Mouse (Mus musculus) layer of hippocampus, adult 18-20 months (tissue): ENCODE data around the gene Atl1. TPM values are rescaled to one million over a fixed set of nuclear protein-coding genes. Genes with fewer than 3 reads are reported as not detected.

Experiments
- DNase-seq, 2 experiments: peaks; one replicate each; pipeline ENCODE4 v3.0.0; 2022; ENCODE audit warnings: low spot score in 2 of 2
- total RNA-seq, 2 experiments: library from RNA; stranded (reverse); gene quantifications; 2 replicates each; pipeline ENCODE4 v1.2.3; 2021

The Atl1 gene
- total RNA-seq, 2 experiments from 2014 or later, result 192 to 198 TPM

GRCm38 (mm10) chr12:69881198-69881905, 11.1 kb upstream of the Atl1 start:
- DNase-seq, result no peak

GRCm38 (mm10) chr12:69884053-69884452, 8.4 kb upstream of the Atl1 start:
- DNase-seq, result no peak

GRCm38 (mm10) chr12:69885170-69885923, 7.1 kb upstream of the Atl1 start:
- DNase-seq, result no peak

- DNase-seq, result no peak
These were observed 4.6 kb upstream of the Atl1 start for GRCm38 (mm10) chr12:69887776-69888175.

- no peak for DNase-seq
These were observed 4.1 kb upstream of the Atl1 start for GRCm38 (mm10) chr12:69888345-69888744.

- DNase-seq, result no peak
These were observed 2.4 kb upstream of the Atl1 start for GRCm38 (mm10) chr12:69890051-69890450.

GRCm38 (mm10) chr12:69890476-69890875, 1.9 kb upstream of the Atl1 start:
- no peak for DNase-seq

GRCm38 (mm10) chr12:69891721-69892120, 693 bp upstream of the Atl1 start:
- no peak for DNase-seq

GRCm38 (mm10) chr12:69893927-69894326, 1.5 kb downstream of the Atl1 start:
- DNase-seq, result no peak

GRCm38 (mm10) chr12:69895046-69895445, 2.6 kb downstream of the Atl1 start:
- no peak for DNase-seq

GRCm38 (mm10) chr12:69898119-69898518, 5.7 kb downstream of the Atl1 start:
- no peak for DNase-seq

- DNase-seq, result no peak
These were observed 12.6 kb downstream of the Atl1 start for GRCm38 (mm10) chr12:69904991-69905390.

GRCm38 (mm10) chr12:69907667-69908510, 15.5 kb downstream of the Atl1 start:
- DNase-seq, result peak; percentile 65 to 80

- DNase-seq, result peak; percentile 84 to 88
These were observed 16.1 kb downstream of the Atl1 start for GRCm38 (mm10) chr12:69908511-69908900.

- DNase-seq, result no peak
These were observed 19.5 kb downstream of the Atl1 start for GRCm38 (mm10) chr12:69911906-69912305.

GRCm38 (mm10) chr12:69912737-69913136, 20.3 kb downstream of the Atl1 start:
- DNase-seq, result no peak

- DNase-seq, result no peak
These were observed 25.5 kb downstream of the Atl1 start for GRCm38 (mm10) chr12:69917870-69918269.

- DNase-seq, result no peak
These were observed 29.7 kb downstream of the Atl1 start for GRCm38 (mm10) chr12:69922099-69922498.

GRCm38 (mm10) chr12:69923128-69923527, 30.7 kb downstream of the Atl1 start:
- DNase-seq, result no peak

GRCm38 (mm10) chr12:69923603-69924002, 31.2 kb downstream of the Atl1 start:
- DNase-seq, result no peak

GRCm38 (mm10) chr12:69924012-69924411, 31.6 kb downstream of the Atl1 start:
- peak in 1 of 2 experiments; percentile 37 for DNase-seq

- no peak for DNase-seq
These were observed 34.3 kb downstream of the Atl1 start for GRCm38 (mm10) chr12:69926716-69927115.
